Mouse (Mus musculus): ENCODE results near the gene Dglucy.
"Not testable (repeated sequence)": the region's sequence is repeated elsewhere in the genome, so short reads cannot be mapped to it uniquely, and the experiment has no call there.

Dglucy gene

GRCm38 (mm10) chr12:100780416-100780815 is 1.6 kb downstream of the Dglucy start:
- no peak for DNase-seq (ENCODE audit: low read depth)

GRCm38 (mm10) chr12:100781428-100782120 is 2.7 kb downstream of the Dglucy start:
- DNase-seq (ENCODE audit: low read depth), result no peak

DNA sequence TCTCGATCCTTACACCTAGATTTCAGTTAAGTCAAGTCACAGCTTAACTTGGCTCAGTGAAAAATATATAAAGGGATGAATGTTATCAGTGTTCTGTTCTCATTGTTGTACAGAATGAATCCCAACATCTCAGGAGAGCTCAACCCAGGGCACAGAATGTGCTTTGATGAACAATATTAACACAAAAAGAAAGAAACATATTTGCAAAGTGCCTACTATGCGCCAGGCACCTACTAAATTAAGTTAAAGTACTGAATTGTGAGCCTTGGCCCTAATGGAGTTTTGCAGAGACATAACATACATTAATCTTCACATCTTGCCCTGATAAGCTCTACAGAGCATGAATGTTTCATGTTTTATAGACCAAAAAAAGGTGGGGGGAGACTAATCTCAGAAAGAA is 5.3 kb downstream of the Dglucy start:
- no peak for DNase-seq (ENCODE audit: low read depth)

DNA sequence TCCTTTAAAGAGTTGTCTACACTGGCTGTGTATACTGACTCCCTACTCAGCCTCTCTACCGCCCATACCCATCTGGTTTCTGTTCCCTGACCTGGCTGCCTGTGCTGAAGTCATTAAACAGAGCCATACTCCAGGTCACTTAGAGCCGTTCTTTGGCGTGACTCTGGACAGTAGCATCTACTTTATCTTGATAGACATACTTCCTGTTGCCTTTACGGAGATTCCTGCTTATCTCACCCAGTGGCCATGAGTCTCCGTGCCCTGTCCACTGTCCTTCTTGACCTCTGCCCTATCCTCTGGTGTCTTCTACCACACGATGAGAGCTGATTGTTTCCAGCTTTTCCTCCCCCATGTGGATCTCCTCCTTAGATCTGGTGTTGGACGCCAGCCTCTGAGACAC is 6.5 kb downstream of the Dglucy start:
- DNase-seq (ENCODE audit: low read depth), result no peak

DNA sequence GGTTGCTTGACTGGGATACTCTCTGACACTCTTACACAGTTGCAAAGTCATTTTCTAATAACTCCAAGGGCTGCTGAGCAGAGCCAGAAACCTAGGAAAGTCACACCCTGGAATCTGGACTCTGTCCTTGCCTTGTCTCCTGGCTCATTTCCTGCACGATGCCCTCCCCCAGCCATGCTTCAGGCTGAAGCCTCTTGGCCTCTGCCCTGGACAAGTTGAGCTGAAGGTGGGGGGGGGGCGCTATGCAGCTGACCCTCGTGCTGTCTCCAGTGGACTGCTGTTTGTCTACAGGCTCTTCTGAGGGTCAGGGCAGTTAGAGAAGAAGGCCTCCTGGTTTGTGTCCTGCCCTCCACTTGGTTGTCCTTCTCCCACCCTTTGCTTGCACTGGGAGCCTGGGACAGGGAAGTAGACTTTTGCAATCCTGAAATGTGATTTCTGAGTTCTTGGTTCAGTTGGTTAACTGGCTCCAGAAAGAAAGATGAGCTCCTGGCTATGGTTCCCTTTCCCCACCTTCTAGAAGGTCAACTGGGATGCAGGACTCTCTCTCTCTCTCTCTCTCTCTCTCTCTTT is 11.2 kb downstream of the Dglucy start:
- DNase-seq (ENCODE audit: low read depth), result no peak

- no peak for DNase-seq (ENCODE audit: low read depth)
Observed at GRCm38 (mm10) chr12:100791425-100791824, 12.6 kb downstream of the Dglucy start.

GRCm38 (mm10) chr12:100794450-100795230 is 15.8 kb downstream of the Dglucy start:
- DNase-seq (ENCODE audit: low read depth), result no peak

DNA sequence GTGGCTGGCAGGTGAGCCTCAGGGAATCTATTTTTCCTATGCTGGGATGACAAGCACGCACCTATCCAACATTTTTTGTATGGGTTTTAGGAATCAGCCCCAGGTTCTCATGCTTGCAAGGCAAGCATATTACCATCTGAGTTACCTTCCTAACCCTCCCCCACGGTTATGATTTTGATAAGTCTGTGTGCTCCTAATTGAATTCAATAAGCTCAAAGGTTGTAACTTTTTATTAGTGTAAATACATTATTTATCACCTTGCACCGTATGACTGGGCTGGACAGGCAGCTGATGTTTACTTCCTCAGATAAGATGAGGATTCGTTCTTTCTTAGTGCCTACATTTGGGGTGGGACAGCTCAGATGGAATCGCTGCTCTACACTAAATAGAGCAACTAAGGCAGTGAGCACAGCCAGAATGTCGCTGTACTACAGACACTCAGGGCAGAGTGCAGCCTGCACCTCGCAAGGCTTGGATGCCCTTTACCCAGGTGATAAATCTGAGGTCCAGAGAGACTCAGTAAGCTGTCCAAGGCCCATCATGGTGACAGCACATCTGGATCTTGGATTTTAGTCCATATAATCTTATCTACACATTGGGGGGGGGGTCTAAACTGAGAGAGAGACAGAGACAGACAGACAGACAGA is 16.7 kb downstream of the Dglucy start:
- DNase-seq (ENCODE audit: low read depth), result no peak

- DNase-seq (ENCODE audit: low read depth), result not testable (repeated sequence)
Observed at GRCm38 (mm10) chr12:100803391-100803790, 24.5 kb downstream of the Dglucy start.

DNA sequence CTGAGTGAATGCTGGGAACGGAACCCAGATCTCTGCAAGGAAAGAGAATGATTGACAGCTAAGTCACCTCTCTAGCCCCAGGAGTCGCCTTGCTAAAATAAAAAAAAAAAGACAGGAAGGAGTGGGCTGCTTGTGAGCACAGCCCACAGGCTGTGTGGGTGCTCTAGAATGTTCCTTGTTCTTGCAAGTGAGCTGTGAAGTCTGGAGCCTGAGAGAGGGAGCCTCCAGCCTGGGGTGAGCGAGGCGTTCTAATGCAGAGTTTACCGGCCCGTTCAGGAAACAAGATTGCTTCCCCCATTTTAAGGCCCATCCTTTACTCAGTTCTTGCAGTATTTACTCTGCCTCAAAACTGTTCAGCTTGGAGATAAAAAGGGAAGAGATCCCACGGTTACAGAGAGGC is 28.4 kb downstream of the Dglucy start:
- DNase-seq (ENCODE audit: low read depth), result peak; percentile 12

GRCm38 (mm10) chr12:100808609-100809280 is 29.9 kb downstream of the Dglucy start:
- DNase-seq (ENCODE audit: low read depth), result no peak

- DNase-seq (ENCODE audit: low read depth), result no peak
Observed at GRCm38 (mm10) chr12:100810542-100810941, 31.7 kb downstream of the Dglucy start.

GRCm38 (mm10) chr12:100813901-100814300 is 35.0 kb downstream of the Dglucy start:
- DNase-seq (ENCODE audit: low read depth), result no peak

DNA sequence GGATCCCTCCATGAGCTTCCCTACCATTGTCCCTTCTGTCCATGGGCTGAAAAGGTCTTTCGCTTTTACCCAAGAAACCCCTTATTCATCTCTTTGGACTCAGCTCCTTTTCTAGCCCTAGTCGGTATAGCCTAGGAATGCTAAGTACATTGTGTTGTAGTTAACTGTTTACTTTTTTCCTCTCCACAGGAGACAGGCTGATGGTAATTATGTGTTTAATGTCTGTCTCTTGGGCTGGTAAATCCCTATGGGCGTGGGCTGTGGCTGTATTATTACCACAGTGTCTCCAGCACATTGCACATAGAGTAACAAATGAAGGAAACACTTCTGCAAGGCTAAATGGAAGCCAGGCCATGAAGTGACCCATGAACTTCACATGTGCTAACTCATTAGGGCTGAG is 35.8 kb downstream of the Dglucy start:
- DNase-seq (ENCODE audit: low read depth), result no peak

- no peak for DNase-seq (ENCODE audit: low read depth)
Observed at GRCm38 (mm10) chr12:100816906-100817305, 38.0 kb downstream of the Dglucy start.

- no peak for DNase-seq (ENCODE audit: low read depth)
Observed at GRCm38 (mm10) chr12:100819965-100820364, 41.1 kb downstream of the Dglucy start.

- no peak for DNase-seq (ENCODE audit: low read depth)
Observed at GRCm38 (mm10) chr12:100831021-100831420, 52.2 kb downstream of the Dglucy start.

DNA sequence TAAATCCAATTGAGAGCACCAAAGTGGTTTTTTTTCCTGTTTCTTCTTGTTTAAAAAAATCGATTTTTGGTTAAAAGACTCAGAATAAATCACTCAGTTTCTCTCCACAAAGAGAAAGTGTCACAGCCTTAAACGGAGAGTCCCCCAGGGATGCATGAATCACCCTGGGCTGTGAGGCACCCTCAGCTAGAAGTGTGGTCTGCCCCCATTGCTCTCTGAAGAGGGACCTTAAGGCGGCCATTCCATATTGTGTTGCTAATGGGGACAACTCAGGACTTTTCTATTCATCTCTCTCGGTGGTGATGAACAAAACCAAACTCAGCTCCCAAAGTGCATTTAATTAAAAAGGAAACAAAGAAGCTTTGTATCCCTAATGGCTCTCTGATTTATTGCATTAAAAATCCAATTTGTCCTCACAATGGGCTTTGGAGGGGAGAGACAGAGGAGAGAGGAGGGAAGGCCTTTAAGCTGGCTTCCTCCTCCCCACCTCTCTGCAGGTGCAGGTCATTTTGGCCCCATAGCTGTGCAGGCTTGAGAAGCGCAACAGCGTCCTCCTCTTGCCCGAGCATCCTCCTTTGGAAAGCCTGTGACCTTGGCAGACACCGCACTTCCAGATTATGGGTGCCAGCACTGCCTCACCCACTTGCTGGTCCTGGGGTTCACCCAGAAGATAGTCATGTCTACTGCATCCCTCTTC is 52.9 kb downstream of the Dglucy start:
- DNase-seq (ENCODE audit: low read depth), result no peak

GRCm38 (mm10) chr12:100837208-100837607 is 58.4 kb downstream of the Dglucy start:
- peak; percentile 60 for DNase-seq (ENCODE audit: low read depth)

DNA sequence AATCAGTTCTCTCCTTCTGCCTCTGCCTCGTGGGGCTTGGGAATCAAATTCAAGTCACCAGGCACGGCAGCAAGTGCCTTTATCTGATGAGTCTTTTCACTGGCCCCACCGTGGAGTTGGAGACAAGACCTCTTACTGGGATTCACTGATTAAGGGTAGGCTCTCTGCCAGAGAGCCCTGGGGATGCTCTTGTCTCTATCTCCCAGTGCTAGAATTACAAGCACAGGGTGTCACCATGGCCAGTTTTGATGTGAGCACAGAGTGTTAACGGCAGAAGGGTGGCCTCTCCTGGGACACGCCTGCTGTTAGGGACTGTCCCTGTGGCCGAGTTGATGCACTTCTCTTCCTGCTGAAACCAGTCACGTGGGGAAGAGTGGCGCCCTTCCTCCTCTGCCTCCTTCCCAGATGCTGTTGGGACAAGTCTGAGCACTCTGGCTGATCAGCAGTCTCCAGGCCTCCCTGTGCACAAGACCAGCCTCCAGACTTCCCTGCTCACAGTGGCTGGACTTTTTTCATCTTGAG is 60.3 kb downstream of the Dglucy start:
- DNase-seq (ENCODE audit: low read depth), result no peak

GRCm38 (mm10) chr12:100839926-100840325 is 61.1 kb downstream of the Dglucy start:
- no peak for DNase-seq (ENCODE audit: low read depth)
